Mouse (Mus musculus) hindbrain, embryonic 15.5 days (tissue): ENCODE results near the gene Erg. TPM values are rescaled to one million over a fixed set of nuclear protein-coding genes. Genes with fewer than 3 reads are reported as not detected.

Experiments
- ATAC-seq: fragments of 200-750 bp; cut with Nextera tagmentation; 2 replicates; pipeline ENCODE4 v1.8.0; 2017; ENCODE audit warnings: low read depth, moderate number of reproducible peaks, moderate TSS enrichment; ENCODE audit not compliant: low FRiP score
- H3K27ac ChIP-seq: fragments of 300-500 bp; sonication (generic); replicated peaks from 2 replicates; pipeline ENCODE4 v1.5.1; 2015; ENCODE audit warnings: mild to moderate bottlenecking, inconsistent platforms
- H3K27me3 ChIP-seq: fragments of 300-500 bp; sonication (generic); 2 replicates; pipeline ENCODE4 v1.6.1; 2015; ENCODE audit warnings: control low read depth, inconsistent platforms
- H3K36me3 ChIP-seq: fragments of 300-500 bp; sonication (generic); 2 replicates; pipeline ENCODE4 v1.6.1; 2015; ENCODE audit warnings: control low read depth, inconsistent platforms
- H3K4me1 ChIP-seq: fragments of 300-500 bp; sonication (generic); replicated peaks from 2 replicates; pipeline ENCODE4 v1.6.1; 2015; ENCODE audit warnings: control low read depth, inconsistent platforms
- H3K4me2 ChIP-seq: fragments of 300-500 bp; sonication (generic); 2 replicates; pipeline ENCODE4 v1.6.1; 2015; ENCODE audit warnings: moderate library complexity, mild to moderate bottlenecking, inconsistent platforms
- H3K4me3 ChIP-seq: fragments of 300-500 bp; sonication (generic); 2 replicates; pipeline ENCODE4 v1.5.1; 2015; ENCODE audit warnings: mild to moderate bottlenecking, inconsistent platforms
- H3K9ac ChIP-seq: fragments of 300-500 bp; sonication (generic); 2 replicates; pipeline ENCODE4 v1.6.1; 2015; ENCODE audit warnings: inconsistent platforms
- H3K9me3 ChIP-seq: fragments of 300-500 bp; sonication (generic); 2 replicates; pipeline ENCODE4 v1.6.1; 2016; ENCODE audit warnings: control low read depth, inconsistent platforms
- WGBS: fragments of 180-500 bp; shearing (Covaris S2); methylation state at CpG from one replicate; pipeline ENCODE4 v1.1.7; 2015; 5-methylcytosine and 5-hydroxymethylcytosine counted together
- polyA plus RNA-seq: library from polyadenylated mRNA; unstranded; fragments of >200 nt; fragmentation: Nextera tagmentation; extraction: Ambion mirVana; gene quantifications from 2 replicates; pipeline ENCODE4 v1.2.1, GENCODE M21; 2015

Erg gene
- polyA plus RNA-seq, 1 experiment from 2014 or later = 2.6 TPM

GRCm38 (mm10) chr16:95401869-95402268, 184.5 kb downstream of the Erg start:
- Histone ChIP-seq H3K36me3 (no peaks in the 10 kb centered on the region), H3K27me3 (no peaks in the 10 kb centered on the region), H3K27ac (no peak overlapping the region), H3K4me2 (no peak overlapping the region), H3K9ac (no peak overlapping the region), H3K9me3 (no peaks in the 10 kb centered on the region), H3K4me1 (no peaks in the 10 kb centered on the region), H3K4me3 (no peak overlapping the region)
- WGBS = 81% methylated on average over 9 of the region's 9 CpGs
- no peak for ATAC-seq

GRCm38 (mm10) chr16:95398761-95399343, 187.5 kb downstream of the Erg start:
- WGBS = 68% methylated on average over 11 of the region's 11 CpGs
- H3K9me3 ChIP-seq = no peaks in the 10 kb centered on the region
- H3K9ac ChIP-seq = no peak overlapping the region
- no peak for ATAC-seq
- H3K27ac ChIP-seq = no peak overlapping the region
- H3K4me3 ChIP-seq = no peak overlapping the region
- no peaks in the 10 kb centered on the region for H3K27me3 ChIP-seq
- no peak overlapping the region for H3K4me2 ChIP-seq
- H3K36me3 ChIP-seq = no peaks in the 10 kb centered on the region
- H3K4me1 ChIP-seq = no peaks in the 10 kb centered on the region

GRCm38 (mm10) chr16:95390787-95391186, 195.6 kb downstream of the Erg start:
- Histone ChIP-seq H3K9ac (no peak overlapping the region), H3K36me3 (no peaks in the 10 kb centered on the region), H3K4me1 (no peaks in the 10 kb centered on the region), H3K27me3 (no peaks in the 10 kb centered on the region), H3K27ac (no peak overlapping the region), H3K9me3 (no peaks in the 10 kb centered on the region), H3K4me2 (no peak overlapping the region), H3K4me3 (no peak overlapping the region)
- no peak for ATAC-seq
- WGBS = 64% methylated on average over 1 of the region's 1 CpGs

GRCm38 (mm10) chr16:95388811-95389529, 197.4 kb downstream of the Erg start:
- Histone ChIP-seq H3K9me3 (no peaks in the 10 kb centered on the region), H3K4me1 (no peaks in the 10 kb centered on the region), H3K4me3 (no peak overlapping the region), H3K27me3 (no peaks in the 10 kb centered on the region), H3K9ac (no peak overlapping the region), H3K4me2 (no peak overlapping the region), H3K27ac (no peak overlapping the region), H3K36me3 (no peaks in the 10 kb centered on the region)
- ATAC-seq = no peak
- WGBS = 89% methylated on average over 4 of the region's 4 CpGs

GRCm38 (mm10) chr16:95388292-95388691, 198.1 kb downstream of the Erg start:
- ATAC-seq = no peak
- no peaks in the 10 kb centered on the region for H3K9me3 ChIP-seq

GRCm38 (mm10) chr16:95387008-95387407, 199.4 kb downstream of the Erg start:
- Histone ChIP-seq H3K27me3 (no peaks in the 10 kb centered on the region), H3K36me3 (no peaks in the 10 kb centered on the region), H3K9ac (no peak overlapping the region), H3K9me3 (no peaks in the 10 kb centered on the region), H3K4me2 (no peak overlapping the region), H3K27ac (no peak overlapping the region), H3K4me3 (no peak overlapping the region), H3K4me1 (no peaks in the 10 kb centered on the region)
- WGBS = 88% methylated on average over 2 of the region's 2 CpGs
- no peak for ATAC-seq

More at GRCm38 (mm10) chr16:95388292-95388691, 198.1 kb downstream of the Erg start:
- Histone ChIP-seq H3K27ac (no peak overlapping the region), H3K4me1 (no peaks in the 10 kb centered on the region), H3K27me3 (no peaks in the 10 kb centered on the region), H3K4me3 (no peak overlapping the region), H3K9ac (no peak overlapping the region), H3K4me2 (no peak overlapping the region), H3K36me3 (no peaks in the 10 kb centered on the region)
- 96% methylated on average over 5 of the region's 5 CpGs for WGBS

- H3K27me3 ChIP-seq = no peaks in the 10 kb centered on the region
- no peaks in the 10 kb centered on the region for H3K9me3 ChIP-seq
- H3K9ac ChIP-seq = no peak overlapping the region
- H3K4me1 ChIP-seq = no peaks in the 10 kb centered on the region
- no peak overlapping the region for H3K27ac ChIP-seq
- no peak overlapping the region for H3K4me3 ChIP-seq
- ATAC-seq = no peak
- no peak overlapping the region for H3K4me2 ChIP-seq
- WGBS = 90% methylated on average over 7 of the region's 7 CpGs
- no peaks in the 10 kb centered on the region for H3K36me3 ChIP-seq
Observed at GRCm38 (mm10) chr16:95385299-95385973, 201.0 kb downstream of the Erg start.

- WGBS = 84% methylated on average over 9 of the region's 9 CpGs
- Histone ChIP-seq H3K4me1 (no peaks in the 10 kb centered on the region), H3K27ac (no peak overlapping the region), H3K4me2 (no peak overlapping the region), H3K27me3 (no peaks in the 10 kb centered on the region), H3K4me3 (no peak overlapping the region), H3K9ac (no peak overlapping the region), H3K9me3 (no peaks in the 10 kb centered on the region), H3K36me3 (no peaks in the 10 kb centered on the region)
- no peak for ATAC-seq
Observed at GRCm38 (mm10) chr16:95384590-95385148, 201.7 kb downstream of the Erg start.

- Histone ChIP-seq H3K4me1 (no peaks in the 10 kb centered on the region), H3K4me3 (no peak overlapping the region), H3K4me2 (no peak overlapping the region), H3K27ac (no peak overlapping the region), H3K36me3 (no peaks in the 10 kb centered on the region), H3K27me3 (no peaks in the 10 kb centered on the region), H3K9ac (no peak overlapping the region), H3K9me3 (no peaks in the 10 kb centered on the region)
- ATAC-seq = no peak
- 86% methylated on average over 5 of the region's 5 CpGs for WGBS
Observed at GRCm38 (mm10) chr16:95382251-95382650, 204.1 kb downstream of the Erg start.

- 68% methylated on average over 7 of the region's 7 CpGs for WGBS
Observed at GRCm38 (mm10) chr16:95376834-95377233, 209.6 kb downstream of the Erg start.

GRCm38 (mm10) chr16:95376364-95376763, 210.0 kb downstream of the Erg start:
- H3K27ac ChIP-seq = no peak overlapping the region
- 43% methylated on average over 11 of the region's 11 CpGs for WGBS
- H3K9ac ChIP-seq = no peak overlapping the region
- 0 out of 2 replicates have a peak, but pooled peaks have one; percentile 34 for ATAC-seq
- H3K27me3 ChIP-seq = no peaks in the 10 kb centered on the region
- H3K9me3 ChIP-seq = no peaks in the 10 kb centered on the region
- H3K4me3 ChIP-seq = no peak overlapping the region
- H3K4me1 ChIP-seq = peaks cover 12% of the 10 kb centered on the region
- no peaks in the 10 kb centered on the region for H3K36me3 ChIP-seq
- no peak overlapping the region for H3K4me2 ChIP-seq

More at GRCm38 (mm10) chr16:95376834-95377233, 209.6 kb downstream of the Erg start:
- H3K4me2 ChIP-seq = no peak overlapping the region
- H3K4me1 ChIP-seq = peaks cover 12% of the 10 kb centered on the region
- H3K9me3 ChIP-seq = no peaks in the 10 kb centered on the region
- no peak overlapping the region for H3K27ac ChIP-seq
- H3K4me3 ChIP-seq = no peak overlapping the region
- H3K36me3 ChIP-seq = no peaks in the 10 kb centered on the region
- ATAC-seq = no peak
- H3K27me3 ChIP-seq = no peaks in the 10 kb centered on the region
- no peak overlapping the region for H3K9ac ChIP-seq

GRCm38 (mm10) chr16:95374646-95375045, 211.7 kb downstream of the Erg start:
- Histone ChIP-seq H3K4me1 (peaks cover 12% of the 10 kb centered on the region), H3K36me3 (no peaks in the 10 kb centered on the region), H3K9ac (no peak overlapping the region), H3K4me2 (no peak overlapping the region), H3K27ac (no peak overlapping the region), H3K9me3 (no peaks in the 10 kb centered on the region), H3K4me3 (no peak overlapping the region), H3K27me3 (no peaks in the 10 kb centered on the region)
- ATAC-seq = no peak
- 82% methylated on average over 4 of the region's 4 CpGs for WGBS
